Mouse (Mus musculus) spleen, postnatal 4 days (tissue): ENCODE results near the gene Ranbp1.
"Not testable (repeated sequence)": the region's sequence is repeated elsewhere in the genome, so short reads cannot be mapped to it uniquely, and the experiment has no call there.

Source experiments
- DNase-seq, 2 experiments: peaks; one replicate each; pipeline ENCODE4 v3.0.0; 2022; ENCODE audit warnings: low spot score in 2 of 2

The Ranbp1 gene

DNA sequence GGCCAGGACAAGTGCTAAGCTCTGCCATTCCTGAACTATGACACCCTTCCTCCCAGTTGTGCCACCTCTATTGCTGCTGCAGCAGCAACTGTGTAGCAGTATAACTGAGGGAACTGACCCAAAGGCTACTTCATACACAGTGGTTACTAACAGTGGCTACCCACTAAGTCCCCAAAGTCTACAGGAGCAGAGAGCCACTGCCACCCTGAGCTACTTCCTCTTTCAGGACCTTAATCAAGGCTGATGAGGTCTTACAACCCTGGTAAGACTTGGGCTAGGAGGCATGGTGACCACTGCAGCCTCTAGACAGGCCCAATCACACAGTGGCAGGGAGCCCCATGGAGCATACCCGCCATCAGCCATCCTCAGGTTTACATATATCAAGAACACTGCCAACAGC, 46.5 kb downstream of the Ranbp1 start:
- DNase-seq = no peak

DNA sequence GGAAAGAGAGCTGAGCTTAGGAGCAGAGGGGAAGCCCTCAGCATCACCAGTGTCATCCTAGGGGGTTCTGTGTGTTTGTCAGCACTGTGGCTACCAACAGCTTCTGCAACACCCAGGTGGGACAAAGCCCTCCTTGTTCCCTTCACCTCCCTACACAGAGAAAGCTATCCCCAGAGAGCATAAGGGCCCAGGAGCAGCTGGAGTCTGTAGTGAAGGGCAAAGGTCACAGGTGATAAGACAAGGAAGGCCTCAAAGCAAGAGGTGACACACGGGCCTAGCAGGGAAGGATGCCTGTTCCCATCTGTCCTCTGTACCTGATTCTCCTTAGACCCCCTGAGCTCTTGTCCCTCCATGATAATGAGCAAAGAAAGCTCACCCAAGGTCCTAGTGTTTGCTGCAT, 46.9 kb downstream of the Ranbp1 start:
- DNase-seq = no peak

DNA sequence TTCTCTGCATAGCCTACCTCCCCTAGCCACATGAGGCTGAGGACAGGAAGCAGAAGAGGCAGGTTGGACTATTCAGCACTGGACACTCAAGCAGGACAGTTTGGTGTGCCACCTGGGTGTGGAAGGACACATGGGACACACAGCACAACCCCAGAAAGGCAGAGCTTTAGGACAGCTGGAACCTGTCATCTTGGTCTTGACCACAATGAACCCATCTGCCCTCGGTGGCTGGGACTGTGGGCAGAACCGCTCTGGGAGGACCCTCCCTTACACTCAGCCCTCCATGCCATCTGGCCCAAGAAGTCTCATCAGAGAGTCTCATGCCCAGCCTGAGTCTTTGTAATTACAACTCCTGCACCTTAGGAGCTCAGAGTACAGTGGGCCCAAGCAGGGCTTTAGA, 48.5 kb downstream of the Ranbp1 start:
- DNase-seq = no peak

DNA sequence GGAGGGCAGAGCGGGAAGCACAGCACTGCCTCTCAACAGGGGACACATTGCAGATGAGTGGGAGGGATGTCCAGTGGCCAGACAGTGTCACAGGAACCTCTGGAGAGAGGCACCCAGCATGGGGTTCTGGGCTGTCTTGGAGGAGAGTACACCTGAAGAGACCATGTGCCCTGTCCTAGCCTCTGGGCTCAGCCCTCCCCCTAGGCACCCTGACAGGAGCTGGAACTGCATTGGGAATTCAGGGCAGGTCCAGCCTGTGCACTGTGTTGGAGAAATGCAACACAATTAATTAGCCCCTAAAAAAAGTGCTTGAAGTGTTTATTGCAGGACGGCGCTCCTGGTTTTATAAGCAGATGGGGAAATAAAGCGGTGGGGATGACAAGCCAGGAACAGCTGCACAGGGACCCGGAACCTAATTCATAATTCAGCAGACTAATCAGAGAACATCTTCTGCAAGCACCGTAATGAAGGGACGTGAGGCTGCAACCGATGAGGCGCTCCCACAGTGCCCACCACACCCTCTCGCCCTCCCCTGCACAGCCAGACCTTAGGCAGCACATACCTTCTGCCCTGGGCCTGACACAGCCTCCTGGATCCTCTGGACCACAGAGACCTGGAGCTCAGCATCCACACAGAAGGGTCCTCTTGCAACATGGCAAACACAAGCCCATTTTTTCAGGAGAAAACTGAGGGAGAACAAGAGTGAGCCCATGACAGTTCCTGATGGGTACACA, 50.0 kb downstream of the Ranbp1 start:
- DNase-seq = no peak

- DNase-seq = no peak
Observed at GRCm38 (mm10) chr16:18197881-18198280, 50.7 kb downstream of the Ranbp1 start.

GRCm38 (mm10) chr16:18195561-18195960, 53.0 kb downstream of the Ranbp1 start:
- DNase-seq = not testable (repeated sequence)

GRCm38 (mm10) chr16:18195068-18195467, 53.5 kb downstream of the Ranbp1 start:
- no peak for DNase-seq

- DNase-seq = no peak
Observed at GRCm38 (mm10) chr16:18194208-18194985, 54.1 kb downstream of the Ranbp1 start.

DNA sequence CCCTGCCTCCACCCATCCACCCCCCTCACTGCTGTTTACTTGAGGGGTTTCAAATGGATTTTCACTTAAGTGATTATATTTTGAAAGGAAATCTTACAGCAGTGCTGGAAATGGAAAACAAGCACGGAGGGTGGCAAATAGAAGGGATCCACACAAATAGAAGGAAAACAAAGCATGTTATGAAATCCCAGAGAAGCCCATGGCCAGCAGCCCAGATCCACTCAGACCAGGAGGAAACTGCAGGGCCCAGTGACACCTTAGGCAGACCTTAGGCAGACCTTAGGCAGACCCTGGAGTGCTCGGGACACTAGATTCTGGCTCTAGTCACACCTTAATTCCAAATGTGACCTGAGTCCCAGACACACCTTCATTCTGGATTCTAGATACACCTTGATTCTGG, 57.5 kb downstream of the Ranbp1 start:
- no peak for DNase-seq
